Mouse (Mus musculus) thymus, postnatal 0 days (tissue): ENCODE data around the gene Ldlrad2. TPM values are rescaled to one million over a fixed set of nuclear protein-coding genes. Genes with fewer than 3 reads are reported as not detected.
A peak's percentile ranks its signal among the peaks of the same experiment; 100 is the strongest.

Source experiments
- DNase-seq: peaks from one replicate; pipeline ENCODE4 v3.0.0-alpha.2; 2015; ENCODE audit warnings: low spot score
- microRNA-seq: library from miRNA; unstranded; fragments of <30 nt; microRNA quantifications from one replicate; pipeline ENCODE4, GENCODE M21; 2016; ENCODE audit warnings: borderline number of aligned reads
- polyA plus RNA-seq: library from polyadenylated mRNA; unstranded; fragments of >200 nt; fragmentation: Nextera tagmentation; extraction: Ambion mirVana; gene quantifications from 2 replicates; pipeline ENCODE4 v1.2.1, GENCODE M21; 2015

The Ldlrad2 gene
- polyA plus RNA-seq, 1 experiment from 2014 or later, result not detected

DNA sequence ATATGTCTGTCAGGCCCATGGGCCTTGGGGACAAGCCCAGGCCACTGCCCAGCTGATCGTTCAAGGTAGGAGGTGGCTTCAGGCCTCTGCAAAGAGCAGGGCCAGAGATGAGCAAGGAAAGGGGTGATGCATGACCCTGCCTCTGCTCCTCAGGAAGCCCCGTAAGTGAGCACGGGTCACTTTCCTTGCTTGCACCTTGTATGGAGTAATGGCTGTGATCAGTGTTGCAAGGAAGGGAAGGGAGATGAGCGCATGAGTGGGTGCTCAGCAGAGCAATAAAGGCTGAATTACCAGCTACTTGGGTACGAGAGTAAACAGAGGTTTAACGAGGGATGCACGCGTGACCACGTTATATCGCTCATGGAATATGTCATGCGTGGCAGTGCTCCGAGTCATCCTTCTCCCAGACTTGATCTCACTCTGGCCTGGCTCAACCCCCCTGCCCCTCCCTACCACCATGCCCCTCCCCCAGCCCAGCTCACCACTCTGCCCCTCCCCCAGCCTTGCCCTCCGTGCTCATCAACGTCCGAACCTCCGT, 17.6 kb downstream of the Ldlrad2 start:
- DNase-seq, result no peak

DNA sequence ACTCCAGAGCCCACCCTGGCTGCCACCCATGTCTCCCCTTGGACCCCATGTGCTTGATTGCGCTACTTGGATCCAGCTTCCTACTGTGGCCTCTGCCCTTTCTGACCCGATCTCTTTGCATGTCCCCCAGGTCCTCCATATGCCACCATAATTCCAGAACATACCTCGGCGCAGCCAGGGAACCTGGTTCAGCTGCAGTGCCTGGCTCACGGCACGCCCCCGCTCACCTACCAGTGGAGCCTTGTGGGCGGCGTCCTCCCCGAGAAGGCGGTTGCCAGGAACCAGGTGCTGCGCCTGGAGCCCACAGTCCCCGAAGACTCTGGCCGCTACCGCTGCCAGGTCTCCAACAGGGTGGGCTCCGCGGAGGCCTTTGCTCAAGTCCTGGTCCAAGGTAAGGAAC, 20.9 kb downstream of the Ldlrad2 start:
- DNase-seq, result no peak

- peak; percentile 66 for DNase-seq
These were observed 28.3 kb downstream of the Ldlrad2 start for GRCm38 (mm10) chr4:137546003-137546525.

GRCm38 (mm10) chr4:137545568-137545967, 28.8 kb downstream of the Ldlrad2 start:
- DNase-seq, result no peak

DNA sequence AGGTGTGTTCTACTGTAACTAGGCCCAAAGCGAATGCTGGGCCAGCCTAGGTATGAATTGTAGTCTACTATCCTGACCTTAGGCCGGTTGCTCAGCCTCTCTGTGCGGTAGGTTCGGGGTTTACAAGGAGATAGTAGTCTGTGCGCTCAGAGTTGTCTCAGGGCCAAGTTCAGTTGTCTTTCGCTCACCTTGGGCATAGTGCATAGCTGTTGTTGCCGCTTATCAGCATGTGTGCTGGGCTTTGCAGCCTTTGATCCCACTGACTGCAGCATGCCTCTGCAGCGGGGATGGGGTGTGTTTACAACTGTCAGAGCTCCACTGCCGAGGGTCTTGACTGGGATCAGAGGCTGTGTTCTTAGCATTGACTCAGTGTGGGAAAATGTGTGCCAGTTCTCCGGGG, 31.4 kb downstream of the Ldlrad2 start:
- no peak for DNase-seq

DNA sequence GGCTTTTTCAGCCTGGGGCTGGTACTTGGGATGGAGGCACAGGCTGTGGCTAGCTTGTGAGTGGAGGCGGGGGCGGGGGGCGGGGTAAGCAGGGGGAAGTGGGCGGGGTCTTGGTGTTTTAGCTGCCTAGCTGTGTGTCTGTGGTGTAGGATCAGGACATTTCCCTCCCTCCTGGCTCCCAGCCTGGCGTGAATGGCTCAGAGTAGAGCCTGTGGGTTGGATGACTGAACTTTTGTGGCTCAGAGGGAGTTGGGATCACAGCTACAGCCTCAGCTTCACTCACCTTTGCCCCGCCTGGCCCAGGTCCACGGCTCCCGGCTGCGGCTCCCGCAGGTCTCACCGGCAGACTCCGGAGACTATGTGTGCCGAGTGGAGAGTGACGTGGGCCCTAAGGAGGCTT, 34.0 kb downstream of the Ldlrad2 start:
- DNase-seq, result no peak

DNA sequence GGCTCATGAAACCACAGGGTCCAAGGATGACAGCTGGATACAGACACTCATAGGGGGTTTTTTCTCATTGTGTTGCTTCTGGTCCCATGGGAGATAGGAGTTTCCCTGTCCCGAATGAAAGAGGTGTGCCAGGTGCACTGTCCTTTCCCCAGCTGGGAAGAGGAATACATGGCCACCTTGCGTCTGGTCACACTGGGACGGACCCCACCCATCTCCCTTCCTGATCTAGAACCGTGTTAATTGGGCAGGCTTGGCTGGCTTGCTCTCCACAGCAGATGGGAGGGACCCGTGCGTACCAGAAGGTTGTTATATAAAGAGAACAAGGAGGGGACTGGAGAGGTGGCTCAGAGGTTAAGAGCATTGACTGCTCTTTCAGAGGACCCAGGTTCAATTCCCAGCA, 46.5 kb downstream of the Ldlrad2 start:
- DNase-seq, result no peak

DNA sequence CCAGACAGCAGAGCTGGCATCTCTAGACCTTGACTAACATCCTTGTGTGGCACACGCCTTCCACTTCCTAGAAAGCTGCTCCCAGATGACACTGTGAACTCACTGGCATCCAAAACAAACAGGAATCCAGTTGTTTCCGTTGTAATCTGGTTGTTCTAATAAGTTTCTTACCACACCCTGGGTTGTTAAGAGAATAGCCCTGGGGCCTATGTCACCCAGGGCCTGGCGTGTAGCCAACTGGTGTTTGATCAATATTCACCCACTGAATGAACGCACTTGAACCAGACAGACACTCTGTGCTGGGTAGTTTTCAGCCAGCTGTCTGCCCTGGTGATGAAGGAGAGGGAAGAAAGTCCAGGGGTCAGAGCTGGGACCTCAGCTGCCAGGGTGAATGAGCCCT, 47.0 kb downstream of the Ldlrad2 start:
- DNase-seq, result no peak

DNA sequence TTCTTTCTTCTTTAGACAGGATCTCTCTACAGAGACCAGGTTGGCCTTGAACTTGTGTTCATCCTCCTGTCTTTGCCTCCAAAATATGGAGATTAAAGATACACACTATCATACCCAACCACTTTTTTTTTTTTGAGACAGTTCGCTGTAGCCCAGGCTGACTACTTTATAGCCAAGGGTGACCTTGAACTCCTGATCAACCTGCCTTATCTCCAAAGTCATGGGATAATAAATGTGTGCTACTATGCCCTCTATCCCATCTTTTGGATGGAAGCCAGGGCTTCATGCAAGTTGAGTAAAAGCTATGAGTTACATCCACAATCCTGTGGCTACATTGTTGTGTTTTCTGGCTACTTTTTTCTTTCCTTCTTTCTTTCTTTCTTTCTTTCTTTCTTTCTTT, 48.9 kb downstream of the Ldlrad2 start:
- no peak for DNase-seq

Small RNAs within 50 kb of the gene (microRNA-seq; reads per million reads assigned to microRNA genes)
- not detected for gene Mir7018

Other genes starting within 250 kb of the Ldlrad2 start
- gene Cdc42, start 216.8 kb downstream of the Ldlrad2 start, polyA plus RNA-seq, result 536 and 561 TPM in 2 replicates
- gene Cela3a, start 164.8 kb downstream of the Ldlrad2 start, polyA plus RNA-seq, result not detected in 2 replicates
- 0.40 TPM in 1 of 2 replicates, not detected in the other for gene Cela3b, start 144.0 kb downstream of the Ldlrad2 start, polyA plus RNA-seq
- gene 1700013G24Rik, start 121.3 kb downstream of the Ldlrad2 start, polyA plus RNA-seq, result not detected in 2 replicates
- gene Hspg2, start 105.8 kb downstream of the Ldlrad2 start, polyA plus RNA-seq, result 4.0 and 4.1 TPM in 2 replicates
- 52.4 and 59.1 TPM in 2 replicates for gene Usp48, start 19.2 kb upstream of the Ldlrad2 start, polyA plus RNA-seq
- gene Rap1gap, start 90.2 kb upstream of the Ldlrad2 start, polyA plus RNA-seq, result 5.5 TPM in 2 replicates
- 1.4 and 1.5 TPM in 2 replicates for gene Alpl, start 221.8 kb upstream of the Ldlrad2 start, polyA plus RNA-seq